Mouse (Mus musculus) mouse embryonic stem cell (cell line): ENCODE results near the gene Neurog1.

Source experiments
- in situ Hi-C, 2 experiments: fragments of 300-500 bp; cut with MboI; formaldehyde crosslinking; loops; 1 replicate in 1 of 2; 3 replicates in 1 of 2; pipeline ENCODE4 v1.14.3; 2019 to 2020; ENCODE audit warnings: low sequenced_read_pairs in 2 of 2, low pct_unique_long_range_greater_than_20kb in 1 of 2, mixed read lengths in 1 of 2; ENCODE audit not compliant: unreplicated experiment in 1 of 2

Neurog1 gene

GRCm38 (mm10) chr13:56260344-56260780 lies 8.4 kb upstream of the Neurog1 start:
- in situ Hi-C loops: no loop called here

- in situ Hi-C loops: no loop called here
These were observed 7.9 kb upstream of the Neurog1 start for GRCm38 (mm10) chr13:56259926-56260250.

GRCm38 (mm10) chr13:56259021-56259925 lies 7.3 kb upstream of the Neurog1 start:
- in situ Hi-C loops: no loop called here

DNA sequence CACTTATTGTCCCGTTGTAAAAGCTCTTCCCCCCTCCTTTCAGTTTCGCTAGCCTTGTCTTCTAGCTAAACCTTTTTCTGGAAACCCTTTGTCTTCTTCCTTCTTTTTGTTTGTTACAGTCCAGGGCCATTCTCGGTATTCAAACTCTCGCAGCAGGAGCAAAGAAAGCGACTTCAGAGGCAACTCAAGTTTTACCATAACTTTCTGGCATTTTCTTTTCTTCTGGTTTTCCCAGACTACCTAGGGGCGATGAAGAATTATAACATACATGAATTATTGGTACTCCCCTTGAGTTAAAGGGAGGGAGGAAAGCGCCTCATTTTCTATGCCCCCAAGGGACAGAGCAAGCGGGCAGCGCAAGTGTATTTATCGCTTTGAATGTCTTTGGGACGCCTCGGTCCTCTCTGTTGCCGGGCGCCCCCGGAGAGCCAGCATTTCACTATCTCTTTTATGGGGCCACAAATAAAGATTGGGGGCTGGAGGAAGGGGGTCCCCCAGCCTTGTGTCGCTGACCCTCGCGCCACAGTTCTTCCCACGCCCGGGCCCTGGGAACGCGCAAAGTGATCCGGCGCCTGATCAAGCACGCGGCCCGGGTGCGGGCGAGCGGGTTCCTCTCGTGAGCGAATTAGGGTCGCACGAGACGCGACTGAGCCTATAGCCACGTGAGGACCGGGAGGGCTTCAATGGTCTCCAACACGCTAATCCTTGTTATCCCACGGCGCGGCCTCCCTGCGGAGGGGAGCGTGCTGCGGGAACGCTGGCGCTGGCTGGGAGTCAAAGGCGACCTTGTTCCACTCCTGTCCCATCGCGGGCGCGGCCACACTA lies 6.4 kb upstream of the Neurog1 start:
- in situ Hi-C loops: no loop called here

DNA sequence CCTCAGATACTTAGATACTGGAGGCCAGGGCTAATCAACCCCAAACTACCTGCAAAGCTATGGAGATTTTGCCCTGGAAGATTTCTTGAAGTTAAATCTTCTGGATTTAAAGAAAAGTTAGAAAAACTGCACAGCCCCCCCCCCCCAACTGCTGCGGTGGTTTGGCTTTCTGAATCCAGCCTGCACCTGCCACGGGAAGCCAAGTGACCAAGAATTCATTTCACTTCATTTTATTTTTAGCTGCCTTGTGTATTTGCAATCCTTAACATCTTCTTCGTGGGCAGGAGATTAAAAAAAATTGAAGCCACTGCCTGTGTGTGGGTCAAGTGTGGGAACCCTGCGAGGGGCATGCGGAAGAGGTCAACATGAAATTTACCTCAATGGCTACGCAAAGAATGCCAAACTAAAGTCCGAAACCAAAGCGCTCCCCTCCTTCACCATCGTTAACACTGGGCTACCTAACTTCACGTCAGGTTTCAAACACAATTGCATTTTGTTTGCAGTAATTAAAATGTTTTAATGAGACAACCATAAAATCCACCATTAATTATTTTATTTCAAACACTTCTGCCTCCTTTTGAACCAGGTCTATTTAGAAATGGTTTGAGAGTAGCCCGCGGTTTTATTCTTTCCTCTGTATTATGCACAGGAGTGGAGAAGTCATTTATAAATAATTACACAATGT lies 5.6 kb upstream of the Neurog1 start:
- in situ Hi-C loops: no loop called here

GRCm38 (mm10) chr13:56256716-56257299 lies 4.8 kb upstream of the Neurog1 start:
- in situ Hi-C loops: no loop called here

DNA sequence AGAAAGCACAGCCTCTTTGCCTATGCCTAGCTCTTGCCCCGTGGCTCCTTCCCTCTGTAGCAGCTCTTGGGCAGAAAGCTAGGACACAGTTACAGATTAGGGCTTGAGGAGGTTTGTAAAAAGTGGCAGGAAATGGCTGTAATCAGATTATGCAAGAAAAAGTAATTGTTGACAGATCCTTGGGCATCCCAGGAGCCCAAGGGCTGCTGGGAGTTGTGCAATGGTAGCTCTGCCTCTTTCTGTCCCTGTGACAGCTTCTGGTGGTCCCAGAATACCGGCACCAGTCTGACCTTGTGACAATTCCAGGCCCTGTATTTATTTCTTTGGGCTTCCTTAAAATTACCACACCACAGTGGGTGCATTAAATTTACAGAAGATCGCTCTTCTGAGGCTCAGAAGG lies 1.4 kb upstream of the Neurog1 start:
- in situ Hi-C loops: loop anchor here in 1 of 2 experiments (5.0 kb wide), 1 partner anchor 421 kb away; no protein-coding TSS in a partner anchor

GRCm38 (mm10) chr13:56252783-56253182 lies 820 bp upstream of the Neurog1 start:
- in situ Hi-C loops: loop anchor here in 1 of 2 experiments (5.0 kb wide), 1 partner anchor 420 kb away; no protein-coding TSS in a partner anchor

DNA sequence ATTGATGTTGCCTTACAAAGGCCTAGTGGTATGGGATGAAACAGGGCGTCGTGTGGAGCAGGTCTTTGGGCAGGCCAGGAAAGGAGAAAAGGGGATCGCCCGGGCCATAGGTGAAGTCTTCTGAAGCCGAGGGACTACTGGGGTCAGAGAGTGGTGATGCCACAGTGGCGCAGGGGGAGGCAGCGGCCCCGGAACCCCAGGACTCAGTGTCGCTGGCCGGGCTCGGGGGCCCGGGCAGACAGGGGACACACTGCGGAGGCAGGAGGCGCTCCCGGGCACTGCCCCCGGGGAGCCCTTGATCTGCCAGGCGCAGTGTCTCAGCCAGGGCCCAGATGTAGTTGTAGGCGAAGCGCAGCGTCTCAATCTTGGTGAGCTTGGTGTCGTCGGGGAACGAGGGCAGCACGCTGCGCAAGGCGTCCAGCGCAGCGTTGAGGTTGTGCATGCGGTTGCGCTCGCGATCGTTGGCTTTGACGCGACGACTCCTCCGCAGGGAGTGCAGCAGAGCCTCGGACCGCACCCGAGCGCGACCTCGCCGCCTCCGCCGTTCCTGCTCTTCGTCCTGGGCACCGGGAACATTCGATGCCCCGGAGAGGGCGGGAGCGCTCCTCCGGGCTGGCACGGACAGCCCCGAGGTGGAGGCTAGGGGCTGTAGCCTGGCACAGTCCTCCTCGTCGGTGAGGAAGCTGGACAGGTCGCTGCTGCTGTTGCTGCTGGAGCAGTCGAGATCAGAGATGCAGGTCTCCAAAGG lies 613 bp downstream of the Neurog1 start:
- in situ Hi-C loops: loop anchor here in 1 of 2 experiments (5.0 kb wide), 1 partner anchor 419 kb away; no protein-coding TSS in a partner anchor

DNA sequence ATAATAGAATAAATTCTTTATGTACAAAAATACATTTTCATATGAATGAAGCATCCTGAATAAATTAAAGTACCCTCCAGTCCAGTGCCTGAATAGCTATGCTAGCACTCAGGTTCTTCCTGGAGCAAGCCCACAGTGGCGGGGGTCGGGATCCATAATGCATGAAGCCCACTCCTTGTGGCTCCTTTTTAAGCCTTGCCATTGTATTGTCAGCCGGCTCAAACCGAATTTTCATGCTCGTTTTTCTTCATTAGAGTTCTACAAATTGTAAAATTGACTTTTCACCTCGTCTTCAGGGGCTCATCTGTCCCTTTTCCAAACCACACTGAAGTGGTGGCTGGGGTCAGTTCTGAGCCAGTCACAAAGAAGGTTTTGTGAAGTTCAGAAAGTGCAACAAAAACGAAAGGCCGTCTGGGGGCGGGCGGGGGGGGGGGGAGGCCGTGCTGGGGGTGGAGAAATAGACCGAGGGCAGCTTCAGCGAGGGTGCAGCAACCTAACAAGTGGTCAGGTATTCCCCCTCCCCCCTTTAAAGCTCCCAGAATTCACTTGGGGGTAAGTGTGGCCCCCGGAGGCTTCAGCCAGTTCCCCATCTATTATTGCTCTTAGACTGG lies 1.3 kb downstream of the Neurog1 start:
- in situ Hi-C loops: loop anchor here in 1 of 2 experiments (5.0 kb wide), 1 partner anchor 418 kb away; no protein-coding TSS in a partner anchor

DNA sequence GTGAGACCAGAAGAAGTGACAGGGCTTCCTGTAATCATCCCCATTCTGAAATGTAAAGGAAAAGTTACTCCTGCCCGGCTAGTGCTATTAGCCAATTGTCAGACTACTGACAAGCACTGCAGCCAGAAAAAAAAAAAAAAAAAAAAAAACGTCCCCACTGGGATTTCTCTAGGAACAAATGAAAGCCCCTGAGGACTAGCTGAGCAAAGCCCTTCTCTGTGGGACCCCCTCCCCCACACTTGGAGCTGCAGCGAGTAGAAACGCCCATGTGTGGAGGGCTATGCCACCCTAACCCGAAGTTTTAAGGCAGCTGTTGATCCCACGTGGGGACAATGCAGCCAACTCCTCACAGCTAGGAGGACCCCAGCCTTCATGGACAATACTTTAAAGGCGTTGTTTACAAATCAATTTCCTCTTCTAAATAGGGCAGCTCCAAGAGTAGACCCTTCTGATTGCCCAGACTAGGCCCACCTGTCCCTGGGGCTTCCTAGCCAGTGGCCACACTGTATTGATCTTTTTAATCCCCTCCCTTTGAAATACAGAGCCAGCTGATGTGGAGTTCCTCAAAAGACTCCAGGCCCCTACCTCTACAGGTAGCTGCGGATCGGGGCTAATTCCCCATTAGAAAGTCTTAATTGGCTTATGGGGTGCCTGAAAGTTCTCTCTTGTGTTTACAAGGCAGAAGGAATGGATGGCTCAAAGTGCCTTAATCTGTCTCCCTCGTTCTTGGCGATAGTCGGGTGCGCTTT lies 2.2 kb downstream of the Neurog1 start:
- in situ Hi-C loops: loop anchor here (5.0 kb wide), 2 partner anchors 47 to 417 kb away; no protein-coding TSS in a partner anchor

GRCm38 (mm10) chr13:56243104-56243503 lies 8.9 kb downstream of the Neurog1 start:
- in situ Hi-C loops: no loop called here

DNA sequence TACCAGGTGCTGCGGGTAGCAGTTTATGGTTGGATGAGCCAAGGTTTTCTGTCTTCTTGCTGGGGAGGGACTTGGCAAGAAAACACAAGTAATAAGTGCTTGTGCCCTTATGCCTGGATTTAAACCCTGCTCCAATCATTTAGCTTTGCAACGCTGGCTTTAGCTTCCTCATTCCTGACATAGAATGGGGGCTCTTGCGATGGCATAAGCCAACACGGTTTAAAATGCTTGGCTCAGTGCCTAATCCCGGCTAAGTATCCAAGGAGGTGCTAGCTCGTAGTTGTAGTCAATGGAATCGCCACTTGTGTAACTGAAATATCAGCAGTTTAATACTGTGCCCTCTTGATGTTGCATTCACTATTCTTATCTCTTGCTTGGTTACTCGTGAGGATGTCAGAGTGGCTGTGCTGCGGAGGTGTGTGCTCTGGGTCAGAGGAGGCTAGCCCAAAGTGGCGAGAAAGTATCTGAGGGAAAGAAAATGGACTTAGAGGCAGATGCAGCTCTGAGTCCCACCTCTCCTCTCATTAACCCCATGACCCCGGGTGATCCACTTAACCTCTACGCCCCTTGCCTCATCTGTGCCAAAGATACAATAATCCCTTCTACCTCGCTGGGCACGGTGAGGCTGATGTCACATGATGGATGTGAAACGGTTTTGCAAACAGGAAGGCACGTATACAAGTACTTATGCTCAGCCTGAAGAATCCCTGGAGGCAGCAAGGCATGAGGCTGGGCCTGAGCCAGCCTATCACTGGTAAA lies 11.8 kb downstream of the Neurog1 start:
- in situ Hi-C loops: no loop called here

- in situ Hi-C loops: no loop called here
These were observed 14.1 kb downstream of the Neurog1 start for GRCm38 (mm10) chr13:56237905-56238304.

DNA sequence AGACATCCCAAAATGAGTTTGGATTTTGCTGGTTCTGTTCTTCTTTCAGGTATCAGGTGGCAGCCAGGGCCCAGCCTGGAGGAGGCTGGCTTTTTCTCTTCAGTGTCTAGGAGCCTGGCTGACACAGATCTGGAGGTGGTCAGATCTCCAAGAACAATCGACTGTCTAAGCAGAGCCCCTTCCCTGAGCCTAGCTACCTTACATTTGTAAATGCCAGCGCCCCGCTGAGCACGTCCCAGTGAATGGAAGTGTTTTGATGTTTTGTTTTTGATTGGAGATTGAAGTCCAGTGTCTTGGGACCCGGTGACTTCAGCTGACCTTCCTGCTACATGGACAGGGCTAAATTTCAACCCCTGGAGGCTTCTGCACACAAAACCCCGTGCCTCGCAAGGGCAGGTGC lies 15.8 kb downstream of the Neurog1 start:
- in situ Hi-C loops: no loop called here

GRCm38 (mm10) chr13:56228790-56229189 lies 23.2 kb downstream of the Neurog1 start:
- in situ Hi-C loops: no loop called here
